Mouse (Mus musculus) CH12.LX (cell line): ENCODE results near the gene Gramd2. TPM values are rescaled to one million over a fixed set of nuclear protein-coding genes. Genes with fewer than 3 reads are reported as not detected.

Experiments used
- DNase-seq: peaks from one replicate; pipeline ENCODE4 v3.0.0-alpha.2; 2013; ENCODE audit errors: extremely low read depth
- H3K27ac ChIP-seq: 2 replicates; pipeline ENCODE4 v1.5.1; 2012; ENCODE audit warnings: low read depth, mild to moderate bottlenecking, control low read depth, moderate library complexity; ENCODE audit not compliant: insufficient read depth
- H3K27me3 ChIP-seq: replicated peaks from 2 replicates; pipeline ENCODE3; 2012; ENCODE audit warnings: inconsistent platforms
- H3K36me3 ChIP-seq, 2 experiments: replicated peaks in 1 of 2; 2 replicates each; pipeline versions ENCODE3 to v1.6.1; 2012; ENCODE audit warnings: inconsistent platforms in 1 of 2, low read length in 1 of 2, mild to moderate bottlenecking in 1 of 2, mixed read lengths in 1 of 2, moderate library complexity in 1 of 2; ENCODE audit not compliant: control insufficient read depth in 1 of 2, insufficient read depth in 1 of 2
- H3K4me1 ChIP-seq, 2 experiments: 2 replicates each; pipeline ENCODE4 v1.6.1; 2012; ENCODE audit warnings: inconsistent platforms in 1 of 2, moderate library complexity in 1 of 2; ENCODE audit not compliant: insufficient read depth in 2 of 2, control insufficient read depth in 1 of 2
- H3K4me2 ChIP-seq: 2 replicates; pipeline ENCODE4 v1.6.1; 2012; ENCODE audit warnings: low read depth, mild to moderate bottlenecking, control low read depth; ENCODE audit not compliant: poor library complexity, insufficient read depth, severe bottlenecking
- H3K4me3 ChIP-seq, 3 experiments: fragments of 150-350 bp in 1 of 3; sonication (generic) in 1 of 3; replicated peaks in 1 of 3; 2 replicates each; pipeline versions ENCODE3 to v1.5.1; 2011 to 2012; ENCODE audit warnings: low read depth in 2 of 3, low read length in 2 of 3, mild to moderate bottlenecking in 2 of 3, moderate library complexity in 2 of 3, control low read depth in 1 of 3, improper control_type of control experiment in 1 of 3, inconsistent platforms in 1 of 3, mixed read lengths in 1 of 3; ENCODE audit not compliant: poor library complexity in 1 of 3
- H3K79me2 ChIP-seq: replicated peaks from 2 replicates; pipeline ENCODE4 v1.6.1; 2012; ENCODE audit warnings: mild to moderate bottlenecking, moderate library complexity; ENCODE audit not compliant: control insufficient read depth, poor library complexity, insufficient read depth, severe bottlenecking; ENCODE audit errors: extremely low read depth
- H3K9ac ChIP-seq: 2 replicates; pipeline ENCODE4 v1.6.1; 2012; ENCODE audit warnings: low read depth, mild to moderate bottlenecking, control low read depth, moderate library complexity; ENCODE audit not compliant: insufficient read depth
- H3K9me3 ChIP-seq: replicated peaks from 2 replicates; pipeline ENCODE3; 2012; ENCODE audit warnings: low read length, inconsistent platforms, mixed read lengths
- CHD1 ChIP-seq: IDR thresholded peaks from 2 replicates; pipeline ENCODE4 v1.6.1; 2012; ENCODE audit warnings: low read depth, low read length, improper control_type of control experiment, inconsistent platforms
- CTCF ChIP-seq, 2 experiments: IDR thresholded peaks in 1 of 2; conservative IDR thresholded peaks in 1 of 2; 2 replicates each; pipeline ENCODE4 v1.5.1; 2011 to 2012; ENCODE audit warnings: low read depth in 2 of 2, low read length in 2 of 2, improper control_type of control experiment in 1 of 2, inconsistent platforms in 1 of 2, mild to moderate bottlenecking in 1 of 2, moderate library complexity in 1 of 2
- E2F4 ChIP-seq: IDR thresholded peaks from 2 replicates; pipeline ENCODE4 v1.6.1; 2011; ENCODE audit warnings: low read depth, low read length, improper control_type of control experiment; ENCODE audit not compliant: insufficient replicate concordance
- EP300 ChIP-seq: IDR thresholded peaks from 2 replicates; pipeline ENCODE4 v1.6.1; 2011; ENCODE audit warnings: low read length, improper control_type of control experiment
- GABPA ChIP-seq: IDR thresholded peaks from 2 replicates; pipeline ENCODE4 v1.6.1; 2012; ENCODE audit warnings: low read depth, low read length, improper control_type of control experiment, inconsistent platforms; ENCODE audit not compliant: insufficient replicate concordance
- HCFC1 ChIP-seq: IDR thresholded peaks from 2 replicates; pipeline ENCODE4 v1.6.1; 2012; ENCODE audit warnings: low read depth, mild to moderate bottlenecking, inconsistent platforms, low read length, improper control_type of control experiment
- JUND ChIP-seq: conservative IDR thresholded peaks from 2 replicates; pipeline ENCODE4 v1.6.1; 2011; ENCODE audit warnings: low read depth, low read length, improper control_type of control experiment
- MAFK ChIP-seq: IDR thresholded peaks from 2 replicates; pipeline ENCODE4 v1.6.1; 2011; ENCODE audit warnings: low read length, improper control_type of control experiment; ENCODE audit not compliant: insufficient replicate concordance
- MAX ChIP-seq: IDR thresholded peaks from 2 replicates; pipeline ENCODE4 v1.6.1; 2011; ENCODE audit warnings: low read length, improper control_type of control experiment
- MEF2A ChIP-seq: IDR thresholded peaks from 2 replicates; pipeline ENCODE4 v1.6.1; 2014; ENCODE audit warnings: low read depth, mild to moderate bottlenecking, inconsistent platforms, low read length, improper control_type of control experiment, borderline replicate concordance
- MXI1 ChIP-seq: IDR thresholded peaks from 2 replicates; pipeline ENCODE4 v1.6.1; 2011; ENCODE audit warnings: mild to moderate bottlenecking, low read depth, low read length, improper control_type of control experiment
- MYC ChIP-seq: IDR thresholded peaks from 2 replicates; pipeline ENCODE4 v1.6.1; 2011; ENCODE audit warnings: low read depth, mild to moderate bottlenecking, improper control_type of control experiment, low read length
- NELFE ChIP-seq: IDR thresholded peaks from 2 replicates; pipeline ENCODE4 v1.6.1; 2011; ENCODE audit warnings: low read depth, low read length, improper control_type of control experiment
- PAX5 ChIP-seq: IDR thresholded peaks from 2 replicates; pipeline ENCODE4 v1.6.1; 2012; ENCODE audit warnings: low read length, inconsistent platforms, mixed read lengths
- POLR2AphosphoS2 ChIP-seq: IDR thresholded peaks from 2 replicates; pipeline ENCODE4 v1.6.1; 2011; ENCODE audit warnings: low read depth, low read length, improper control_type of control experiment
- RAD21 ChIP-seq: IDR thresholded peaks from 2 replicates; pipeline ENCODE4 v1.6.1; 2011; ENCODE audit warnings: low read depth, mild to moderate bottlenecking, low read length, improper control_type of control experiment, moderate library complexity
- RCOR1 ChIP-seq: conservative IDR thresholded peaks from 2 replicates; pipeline ENCODE4 v1.6.1; 2012; ENCODE audit warnings: low read depth, mild to moderate bottlenecking, inconsistent platforms, low read length, improper control_type of control experiment
- SIN3A ChIP-seq: IDR thresholded peaks from 2 replicates; pipeline ENCODE4 v1.6.1; 2012; ENCODE audit warnings: low read length, improper control_type of control experiment, inconsistent platforms
- TBP ChIP-seq: conservative IDR thresholded peaks from 2 replicates; pipeline ENCODE4 v1.6.1; 2011; ENCODE audit warnings: low read depth, low read length, improper control_type of control experiment
- USF1 ChIP-seq: IDR thresholded peaks from 2 replicates; pipeline ENCODE4 v1.6.1; 2014; ENCODE audit warnings: low read depth, mild to moderate bottlenecking, inconsistent platforms, low read length, improper control_type of control experiment
- USF2 ChIP-seq: conservative IDR thresholded peaks from 2 replicates; pipeline ENCODE4 v1.6.1; 2011; ENCODE audit warnings: low read depth, low read length, improper control_type of control experiment
- ZC3H11A ChIP-seq: IDR thresholded peaks from 2 replicates; pipeline ENCODE4 v1.6.1; 2012; ENCODE audit warnings: low read depth, mild to moderate bottlenecking, inconsistent platforms, low read length, improper control_type of control experiment
- ZKSCAN1 ChIP-seq: IDR thresholded peaks from 2 replicates; pipeline ENCODE4 v1.6.1; 2012; ENCODE audit warnings: low read depth, inconsistent platforms, low read length, improper control_type of control experiment, borderline replicate concordance
- ZMIZ1 ChIP-seq: IDR thresholded peaks from 2 replicates; pipeline ENCODE4 v1.6.1; 2012; ENCODE audit warnings: low read depth, mild to moderate bottlenecking, inconsistent platforms, low read length, improper control_type of control experiment
- ZNF384 ChIP-seq: IDR thresholded peaks from 2 replicates; pipeline ENCODE4 v1.6.1; 2012; ENCODE audit warnings: low read depth, low read length, improper control_type of control experiment, inconsistent platforms
- dilution Hi-C: fragments of 300-500 bp; cut with MboI; formaldehyde crosslinking; loops from 2 replicates; pipeline ENCODE4 v1.14.3; 2020; ENCODE audit warnings: low sequenced_read_pairs; ENCODE audit not compliant: extremely low pct_unique_long_range_greater_than_20kb, extremely low pct_ligation_motif_present
- in situ Hi-C: fragments of 300-500 bp; cut with MboI; formaldehyde crosslinking; loops from 3 replicates; pipeline ENCODE4 v1.14.3; 2019; ENCODE audit warnings: low sequenced_read_pairs, low pct_ligation_motif_present, low pct_unique_long_range_greater_than_20kb, mixed read lengths
- polyA plus RNA-seq: library from polyadenylated mRNA; unstranded; fragments of >175 nt; gene quantifications from 2 replicates; pipeline ENCODE4 v1.2.1, GENCODE M21; 2012; ENCODE audit warnings: low read depth; ENCODE audit not compliant: insufficient read length
- total RNA-seq, 2 experiments: library from RNA; depleted of rRNA; stranded (reverse); fragments of 300-350 nt in 1 of 2; fragments of >200 nt in 1 of 2; gene quantifications; 2 replicates each; pipeline ENCODE4 v1.2.3; 2012 to 2014

The Gramd2 gene
- total and polyA plus RNA-seq, 3 experiments = 0.61 TPM; not detected in 2

DNA sequence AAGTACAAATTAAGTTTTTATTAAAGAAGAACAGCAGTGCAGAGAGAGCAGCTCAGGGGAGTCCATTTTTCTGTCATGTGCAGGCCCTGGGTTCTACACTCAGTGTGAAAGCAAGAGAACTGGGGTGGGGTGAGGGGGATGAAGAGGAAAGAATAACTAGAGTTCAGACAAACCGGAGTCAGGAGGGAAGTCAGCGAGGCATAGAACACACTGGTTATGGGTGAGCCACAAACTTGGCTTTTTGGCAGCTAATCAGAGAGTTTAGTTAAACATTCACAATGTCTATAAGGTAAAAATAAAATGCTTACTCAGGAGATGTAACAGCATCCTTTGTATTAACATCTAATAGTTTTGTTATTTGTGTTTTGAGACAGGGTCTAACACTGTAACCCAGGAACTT lies 60.6 kb downstream of the Gramd2 start:
- dilution Hi-C loops = no loop called here
- no peak for TF ChIP-seq CHD1
- TF ChIP-seq MXI1 = no peak
- TF ChIP-seq CTCF (conservative IDR thresholded peaks at IDR 0.05 in 1 of 2, IDR thresholded peaks at IDR 0.05 in 1 of 2; ENCODE audit: low read depth in 2 of 2, low read length in 2 of 2) = no peak
- TF ChIP-seq MYC = no peak
- TF ChIP-seq, all 38 proteins: peak for 0
- Histone ChIP-seq H3K9me3 (no peaks in the 10 kb centered on the region), H3K27me3 (no peaks in the 10 kb centered on the region), H3K4me2 (no peak overlapping the region), H3K4me3 (no peak overlapping the region), H3K9ac (no peak overlapping the region), H3K4me1 (no peaks in the 10 kb centered on the region), H3K79me2 (no peaks in the 10 kb centered on the region), H3K36me3 (peaks cover 0 to 23% of the 10 kb centered on the region in 2 experiments), H3K27ac (no peak overlapping the region)
- DNase-seq = no peak
- in situ Hi-C loops = no loop called here

DNA sequence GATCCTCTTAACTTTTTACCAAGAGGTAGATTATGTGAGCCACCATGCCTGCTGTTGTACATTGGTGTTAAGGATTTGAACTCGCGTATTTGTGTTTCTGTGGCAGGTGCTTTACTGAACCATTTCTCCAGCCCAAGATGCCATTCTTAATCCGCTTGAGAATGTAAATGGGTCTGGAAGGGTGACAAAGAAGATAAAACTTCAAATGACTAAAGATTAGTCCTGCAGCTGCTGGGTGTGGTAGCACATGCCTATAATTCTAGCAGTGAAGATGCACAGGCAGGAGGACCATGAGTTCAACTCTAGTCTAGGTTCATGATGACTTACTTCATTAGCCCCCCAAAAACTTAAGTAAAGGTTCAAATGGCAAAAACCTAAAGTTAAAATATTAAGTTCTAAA lies 64.0 kb downstream of the Gramd2 start:
- in situ Hi-C loops = no loop called here

DNA sequence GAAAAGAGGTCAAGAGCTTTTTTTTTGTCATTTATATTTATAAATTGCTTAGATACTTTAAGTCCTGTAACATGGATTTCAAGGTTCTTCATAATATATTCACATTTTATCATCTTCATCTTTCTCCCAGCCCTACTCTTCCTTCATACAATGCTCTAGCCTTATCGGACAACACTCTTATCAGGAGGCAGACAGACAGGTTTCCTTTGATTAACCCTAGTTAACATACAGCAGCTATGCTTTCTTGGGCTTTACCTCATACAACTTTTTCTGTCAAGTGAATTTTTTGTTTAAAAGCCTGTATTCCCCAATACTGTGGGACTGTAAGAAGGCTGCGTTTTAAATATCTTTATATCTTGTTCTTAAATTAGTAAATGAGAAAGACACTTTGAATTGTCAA lies 68.4 kb downstream of the Gramd2 start:
- H3K79me2 ChIP-seq = peaks cover 4% of the 10 kb centered on the region; the same call in 1 of the 2 replicates
- no peaks in the 10 kb centered on the region for H3K27me3 ChIP-seq
- H3K27ac ChIP-seq = no peak overlapping the region
- dilution Hi-C loops (no loop called here), in situ Hi-C loops (no loop called here)
- no peak overlapping the region for H3K9ac ChIP-seq
- no peak overlapping the region for H3K4me2 ChIP-seq
- no peaks in the 10 kb centered on the region for H3K9me3 ChIP-seq
- no peak for DNase-seq
- peaks cover 0 to 4% of the 10 kb centered on the region in 2 experiments for H3K36me3 ChIP-seq
- TF ChIP-seq MYC = no peak
- no peak for TF ChIP-seq ZC3H11A
- TF ChIP-seq RAD21 = no peak
- no peak for TF ChIP-seq USF2
- TF ChIP-seq RCOR1 = no peak
- no peak for TF ChIP-seq CHD1
- TF ChIP-seq MAFK = no peak
- no peak for TF ChIP-seq E2F4
- no peak for TF ChIP-seq PAX5
- TF ChIP-seq ZMIZ1 = no peak
- TF ChIP-seq TBP = no peak
- TF ChIP-seq MXI1 = no peak
- TF ChIP-seq USF1 = no peak
- TF ChIP-seq GABPA = no peak
- no peak for TF ChIP-seq ZNF384
- no peak for TF ChIP-seq JUND
- TF ChIP-seq HCFC1 = no peak
- no peak for TF ChIP-seq SIN3A
- no peak for TF ChIP-seq POLR2AphosphoS2
- TF ChIP-seq MAX = no peak
- peaks cover 0 to 14% of the 10 kb centered on the region in 2 experiments; a peak in 3 of 4 replicates for H3K4me1 ChIP-seq
- no peak overlapping the region for H3K4me3 ChIP-seq

More for the DNA sequence above, 64.0 kb downstream of the Gramd2 start:
- TF ChIP-seq POLR2AphosphoS2 = no peak
- no peak for TF ChIP-seq RAD21
- no peak for TF ChIP-seq GABPA
- no peak for TF ChIP-seq NELFE
- no peak for TF ChIP-seq EP300
- no peak for TF ChIP-seq MXI1
- no peak for TF ChIP-seq ZKSCAN1
- no peak for TF ChIP-seq MEF2A
- dilution Hi-C loops = no loop called here
- H3K4me2 ChIP-seq = no peak overlapping the region
- peaks cover 0 to 1% of the 10 kb centered on the region in 2 experiments; a peak in 1 of 4 replicates for H3K4me1 ChIP-seq
- no peak overlapping the region for H3K27ac ChIP-seq
- DNase-seq = no peak
- no peaks in the 10 kb centered on the region for H3K9me3 ChIP-seq
- no peaks in the 10 kb centered on the region for H3K27me3 ChIP-seq
- no peak overlapping the region for H3K9ac ChIP-seq
- no peak overlapping the region for H3K4me3 ChIP-seq
- peaks cover 0 to 5% of the 10 kb centered on the region in 2 experiments for H3K36me3 ChIP-seq
- no peaks in the 10 kb centered on the region for H3K79me2 ChIP-seq
